Mouse (Mus musculus) neural tube, embryonic 10.5 days (tissue): Measurements from ENCODE around the gene Nlk.
"Not testable (repeated sequence)": the region's sequence is repeated elsewhere in the genome, so short reads cannot be mapped to it uniquely, and the experiment has no call there.

Experiments used
- DNase-seq: peaks from one replicate; pipeline ENCODE4 v3.0.0-alpha.2; 2017; ENCODE audit warnings: low spot score; ENCODE audit errors: extremely low spot score

The Nlk gene

GRCm38 (mm10) chr11:78690547-78690946 is 6.6 kb downstream of the Nlk start:
- no peak for DNase-seq

- DNase-seq, result no peak
Observed at GRCm38 (mm10) chr11:78681058-78681457, 16.1 kb downstream of the Nlk start.

DNA sequence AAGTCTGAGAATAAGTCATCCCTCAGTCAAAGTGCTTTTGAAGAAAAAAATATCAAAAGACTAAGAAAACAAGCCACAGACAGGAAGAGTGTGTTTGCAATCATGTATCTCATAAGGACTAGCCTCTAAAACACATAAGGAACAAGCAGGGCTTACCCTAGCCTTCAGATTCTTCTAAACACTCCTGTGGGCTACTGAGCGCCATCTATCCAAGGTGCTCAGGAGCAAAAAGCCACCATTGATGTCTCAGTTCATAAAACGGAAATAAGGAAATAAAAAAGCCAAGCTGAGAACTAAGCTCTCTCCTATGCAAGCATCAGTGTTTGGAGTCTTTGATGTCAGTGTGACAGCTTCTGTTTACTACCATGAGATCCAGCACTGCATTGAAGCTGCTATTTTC is 18.4 kb downstream of the Nlk start:
- DNase-seq, result no peak

GRCm38 (mm10) chr11:78668647-78669046 is 28.5 kb downstream of the Nlk start:
- no peak for DNase-seq

GRCm38 (mm10) chr11:78664853-78665252 is 32.3 kb downstream of the Nlk start:
- no peak for DNase-seq

DNA sequence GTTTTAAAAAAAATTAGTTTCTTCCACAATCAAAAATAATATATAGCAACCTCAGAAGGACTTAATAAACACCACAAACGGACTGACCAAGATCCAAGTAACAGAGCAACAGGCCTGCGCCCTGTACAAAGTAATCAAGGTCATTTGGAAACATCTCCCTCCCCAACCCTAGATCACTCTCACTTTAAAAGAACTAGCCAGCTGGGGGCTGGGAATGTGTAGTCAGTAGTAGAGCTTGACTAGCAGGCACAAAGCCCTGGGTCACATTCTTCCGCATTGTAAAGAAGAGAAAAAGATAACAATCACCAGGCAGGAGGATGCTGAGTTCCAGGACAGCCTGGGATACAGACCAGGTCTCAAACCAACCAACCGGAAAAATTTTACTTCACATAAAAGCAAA is 33.3 kb downstream of the Nlk start:
- DNase-seq, result no peak

GRCm38 (mm10) chr11:78649143-78649542 is 48.0 kb downstream of the Nlk start:
- DNase-seq, result no peak

- not testable (repeated sequence) for DNase-seq
Observed at GRCm38 (mm10) chr11:78648405-78648804, 48.8 kb downstream of the Nlk start.

DNA sequence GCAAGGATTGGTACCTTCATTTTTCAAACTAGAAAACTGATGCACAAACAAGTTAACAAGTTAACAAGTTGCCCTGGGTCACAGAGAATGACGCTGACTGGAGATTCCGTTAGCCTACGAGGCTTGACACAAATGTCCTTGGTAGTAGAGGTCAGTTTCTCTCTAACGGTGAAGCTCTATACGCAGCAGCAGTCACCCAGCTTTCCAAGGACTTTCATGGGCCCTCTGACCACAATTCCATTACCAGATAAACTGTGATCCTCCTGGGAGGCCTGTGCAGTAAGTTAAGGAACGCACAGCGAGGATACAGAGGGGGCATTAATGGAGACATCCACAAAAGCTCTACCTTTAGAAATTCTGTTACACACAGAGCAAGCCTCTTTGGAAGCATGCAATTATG is 53.4 kb downstream of the Nlk start:
- DNase-seq, result no peak

DNA sequence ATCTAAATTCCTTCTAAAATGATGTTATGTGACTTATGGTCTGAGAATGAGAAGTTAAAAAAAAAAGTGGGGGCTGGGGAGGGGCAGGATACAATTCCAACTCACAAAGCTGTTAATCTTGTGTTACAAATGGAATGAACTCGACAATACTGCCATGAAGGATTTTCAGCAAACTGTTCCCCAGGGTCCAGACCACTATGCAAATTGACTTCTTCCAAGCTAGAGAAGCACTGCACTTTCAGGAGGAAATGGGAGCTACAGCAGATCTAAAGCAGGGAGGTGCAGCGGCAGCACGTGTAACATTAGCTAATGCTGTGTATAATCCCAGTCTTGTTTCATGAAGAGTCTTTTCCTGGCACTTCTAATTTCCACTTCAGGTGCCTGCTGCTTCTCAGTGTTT is 55.0 kb downstream of the Nlk start:
- no peak for DNase-seq

DNA sequence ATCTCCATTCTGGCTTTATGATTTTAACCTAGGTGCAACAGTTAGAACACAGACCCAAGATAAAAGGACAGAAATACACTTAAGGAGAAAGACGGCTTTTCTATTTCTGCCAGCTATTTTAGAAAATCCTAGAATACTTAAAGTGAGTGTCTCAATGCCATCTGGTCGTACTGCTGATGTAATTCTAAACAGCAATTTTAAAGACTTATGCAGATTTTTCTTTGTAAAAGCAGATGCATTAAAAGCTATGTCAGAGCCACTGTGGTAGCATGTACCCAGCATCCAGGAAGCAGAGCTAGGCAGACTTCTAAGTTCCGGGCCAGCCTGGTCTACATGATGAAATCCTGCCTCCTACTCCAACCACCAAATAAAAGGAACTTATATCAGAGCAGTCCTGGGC is 56.1 kb downstream of the Nlk start:
- DNase-seq, result no peak

- DNase-seq, result no peak
Observed at GRCm38 (mm10) chr11:78632782-78633181, 64.4 kb downstream of the Nlk start.

DNA sequence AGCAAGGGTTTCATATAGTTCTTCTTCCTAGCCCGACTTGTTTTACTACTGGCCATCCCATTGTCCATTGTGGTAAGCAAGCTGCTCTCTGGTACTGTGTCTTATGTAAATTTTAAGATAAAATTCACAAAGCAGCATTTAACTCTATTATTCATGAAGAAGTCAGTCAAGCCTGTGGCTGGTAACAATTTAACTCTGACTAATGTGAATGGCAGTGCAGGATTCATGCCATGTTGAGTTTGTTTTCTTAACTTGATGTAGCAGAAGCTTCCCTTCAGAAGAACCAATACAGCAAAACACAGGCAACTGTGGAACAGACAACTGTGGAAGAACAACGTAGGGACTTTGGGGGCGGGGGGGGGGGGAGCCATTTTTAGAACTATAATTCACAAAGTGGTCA is 68.3 kb downstream of the Nlk start:
- DNase-seq, result no peak

- no peak for DNase-seq
Observed at GRCm38 (mm10) chr11:78624377-78624776, 72.8 kb downstream of the Nlk start.

- DNase-seq, result no peak
Observed at GRCm38 (mm10) chr11:78621926-78622325, 75.2 kb downstream of the Nlk start.

GRCm38 (mm10) chr11:78620179-78620578 is 77.0 kb downstream of the Nlk start:
- no peak for DNase-seq

DNA sequence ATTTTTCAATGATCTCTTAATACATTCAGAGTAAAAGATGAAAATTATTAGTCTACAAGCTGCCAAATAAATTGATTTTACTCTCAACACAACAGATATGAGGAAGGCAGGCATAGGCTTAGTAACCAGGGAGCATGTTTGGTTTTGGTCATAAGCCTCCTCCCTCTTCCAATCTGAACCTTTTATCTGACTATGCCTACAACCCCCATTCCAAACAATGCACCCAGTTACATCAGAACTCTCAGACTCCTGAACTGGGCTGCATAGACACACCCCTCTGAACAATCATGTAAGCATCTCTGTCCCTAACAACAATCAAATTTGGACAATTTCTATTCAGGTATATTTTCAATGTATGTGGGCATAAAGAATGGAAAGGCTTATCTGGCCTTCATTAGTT is 85.9 kb downstream of the Nlk start:
- no peak for DNase-seq

GRCm38 (mm10) chr11:78609657-78610056 is 87.5 kb downstream of the Nlk start:
- DNase-seq, result no peak

DNA sequence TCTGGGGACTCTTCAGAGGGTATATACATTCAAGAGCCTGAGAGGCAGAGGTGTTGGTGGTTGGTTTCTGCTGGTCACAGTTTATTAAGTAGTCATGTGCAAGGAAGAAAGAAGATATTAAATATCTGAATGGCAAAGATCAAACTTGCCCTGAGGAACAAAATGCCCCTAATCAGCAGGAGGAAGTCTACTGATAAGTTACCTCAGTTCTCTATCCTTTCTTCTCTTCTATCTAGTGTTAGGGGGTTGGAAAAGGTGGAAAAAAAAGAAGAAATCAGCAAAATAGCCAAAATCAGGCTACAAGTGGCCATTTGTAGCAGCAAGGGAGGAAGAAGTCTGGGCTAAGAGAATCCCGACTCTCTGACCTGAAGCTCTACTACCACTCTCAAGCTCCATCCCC is 92.3 kb downstream of the Nlk start:
- no peak for DNase-seq

- no peak for DNase-seq
Observed at GRCm38 (mm10) chr11:78602781-78603180, 94.4 kb downstream of the Nlk start.

- DNase-seq, result no peak
Observed at GRCm38 (mm10) chr11:78600926-78601590, 96.1 kb downstream of the Nlk start.

DNA sequence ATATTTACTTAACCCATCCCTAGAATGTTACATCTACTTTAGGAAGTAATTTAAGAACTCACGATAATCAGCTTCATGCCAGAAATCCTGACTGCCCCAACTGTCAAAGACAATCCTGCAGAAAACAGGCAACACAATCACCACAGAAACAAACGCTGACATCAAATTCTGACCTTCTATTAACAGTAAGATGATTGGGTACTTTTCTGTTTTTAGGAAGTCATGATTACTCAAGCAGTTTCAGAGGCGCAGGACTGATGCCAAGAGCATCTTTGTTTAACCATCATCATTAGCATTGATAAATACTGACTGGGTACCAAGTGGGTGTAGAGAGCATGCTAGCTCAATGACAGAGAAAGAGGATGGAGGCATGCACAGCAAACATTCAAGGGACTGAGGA is 96.7 kb downstream of the Nlk start:
- no peak for DNase-seq

GRCm38 (mm10) chr11:78600051-78600450 is 97.1 kb downstream of the Nlk start:
- no peak for DNase-seq
